Mouse (Mus musculus): ENCODE measurements at regions not wholly inside any gene's neighbourhood (a gene's known extent, or its start where the extent isn't known, plus 50 kb on each side); places are given as distances from the start of the nearest gene placed in this dataset.

GRCm38 (mm10) chr12:17481687-17482086 is 62.9 kb upstream of the Odc1 start:
- DNase-seq (ENCODE audit: low read depth, low spot score): no peak

- no peak for DNase-seq (ENCODE audit: low read depth, low spot score)
Measured at GRCm38 (mm10) chr12:17482196-17482595, 62.4 kb upstream of the Odc1 start.

GRCm38 (mm10) chr12:17484448-17484847 is 60.1 kb upstream of the Odc1 start:
- no peak for DNase-seq (ENCODE audit: low read depth, low spot score)

DNA sequence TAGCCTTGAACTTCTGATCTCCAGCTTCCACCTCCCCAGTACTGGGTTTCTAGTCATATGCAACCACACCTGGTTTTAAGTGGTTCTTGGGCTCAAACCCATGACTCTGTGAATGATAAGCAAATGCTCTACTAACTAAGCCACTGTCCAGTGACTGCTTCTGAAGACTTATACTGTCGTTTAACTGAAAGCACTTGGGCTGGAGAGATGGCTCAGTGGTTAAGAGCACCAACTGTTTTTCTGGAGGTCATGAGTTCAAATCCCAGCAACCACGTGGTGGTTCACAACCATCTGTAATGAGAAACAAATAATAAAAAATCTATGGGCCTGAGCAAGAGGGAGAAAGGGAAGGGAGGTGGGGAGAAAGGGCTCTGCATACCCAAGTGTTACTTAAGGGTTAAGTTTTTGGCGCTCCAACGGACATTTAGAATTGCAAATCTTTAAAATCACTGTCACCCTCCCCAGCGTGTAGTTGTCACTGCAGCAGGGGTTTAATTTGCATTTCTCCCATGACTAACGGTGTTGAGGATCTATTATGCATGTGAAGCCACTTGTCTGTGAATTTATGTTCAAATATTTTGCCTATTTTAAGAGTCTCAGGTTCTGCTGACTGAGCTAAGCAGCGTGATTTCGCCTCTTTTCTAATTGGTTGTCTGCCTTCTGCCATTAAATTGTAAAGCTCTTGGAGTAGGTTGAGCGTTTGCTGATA is 58.4 kb upstream of the Odc1 start:
- DNase-seq (ENCODE audit: low read depth, low spot score): peak; percentile 22

DNA sequence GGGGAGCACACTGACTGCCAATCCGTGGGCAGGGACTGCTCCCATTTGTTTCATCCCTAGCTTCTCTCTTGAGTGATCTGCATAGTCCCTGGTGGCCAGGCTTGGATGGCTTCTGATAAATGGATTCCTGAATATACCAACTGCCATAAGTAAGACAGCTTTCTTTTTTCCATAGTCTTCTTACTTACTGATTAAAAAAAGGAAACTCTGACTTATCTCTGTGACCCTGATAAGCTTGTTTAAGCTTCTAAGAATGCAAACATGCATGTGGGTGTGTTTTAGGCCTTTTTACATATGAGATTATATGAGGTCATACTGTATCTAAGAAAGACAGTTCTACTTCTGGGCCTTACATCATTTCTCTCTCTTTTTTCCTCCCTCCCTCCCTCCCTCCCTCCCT is 57.3 kb upstream of the Odc1 start:
- DNase-seq (ENCODE audit: low read depth, low spot score): no peak

- no peak for DNase-seq (ENCODE audit: low read depth, low spot score)
Measured at GRCm38 (mm10) chr12:17488203-17488602, 56.4 kb upstream of the Odc1 start.

DNA sequence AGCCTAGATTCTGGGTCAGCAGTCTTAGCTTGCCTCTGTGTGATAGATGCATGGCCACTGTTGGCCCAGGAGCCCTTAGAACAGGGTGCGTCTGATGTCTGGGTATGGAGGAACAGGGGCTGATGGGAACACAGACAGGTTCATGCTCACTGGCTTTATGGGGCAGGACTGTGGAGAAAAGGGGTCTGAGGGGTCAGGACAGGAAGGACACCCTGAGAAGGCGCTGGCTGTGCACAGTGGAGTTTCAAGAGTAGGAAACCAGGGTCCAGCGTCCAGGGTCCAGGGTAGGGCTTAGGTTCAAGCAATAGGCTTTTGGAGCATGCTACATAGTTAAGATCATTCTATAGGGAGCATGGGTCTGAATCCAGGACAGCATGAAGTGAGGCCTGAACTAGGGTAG is 54.6 kb upstream of the Odc1 start:
- no peak for DNase-seq (ENCODE audit: low read depth, low spot score)

GRCm38 (mm10) chr12:17492574-17492973 is 52.0 kb upstream of the Odc1 start:
- DNase-seq (ENCODE audit: low read depth, low spot score): no peak

DNA sequence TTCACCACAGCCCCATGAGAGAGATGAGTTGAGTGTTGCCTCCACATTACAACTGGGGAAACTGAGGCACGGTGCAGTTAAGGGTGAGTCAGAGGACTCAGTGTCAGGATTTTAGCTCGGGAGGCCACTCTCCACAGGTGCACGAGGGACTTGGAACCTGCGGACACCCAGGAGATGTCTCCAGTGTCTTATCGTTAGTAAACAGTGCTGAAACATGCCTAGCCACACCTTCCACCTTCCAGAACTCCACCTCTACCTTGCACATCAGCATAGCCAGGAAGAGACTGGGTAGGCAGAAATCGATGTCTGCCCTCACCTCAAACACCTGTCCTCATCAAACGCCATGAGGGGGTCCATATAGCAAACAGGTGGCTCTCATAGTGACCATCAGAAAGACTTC is 51.5 kb upstream of the Odc1 start:
- no peak for DNase-seq (ENCODE audit: low read depth, low spot score)

GRCm38 (mm10) chr12:17493810-17494209 is 50.8 kb upstream of the Odc1 start:
- no peak for DNase-seq (ENCODE audit: low read depth, low spot score)

All from brain, embryonic 18.5 days (tissue).